Mouse (Mus musculus): Measurements from ENCODE around the gene Slc41a1. TPM values are rescaled to one million over a fixed set of nuclear protein-coding genes. Genes with fewer than 3 reads are reported as not detected.

Slc41a1 gene
- 12.3 TPM in 2 replicates for polyA plus RNA-seq (2016; fragmentation: Nextera tagmentation; extraction: Ambion mirVana)

DNA sequence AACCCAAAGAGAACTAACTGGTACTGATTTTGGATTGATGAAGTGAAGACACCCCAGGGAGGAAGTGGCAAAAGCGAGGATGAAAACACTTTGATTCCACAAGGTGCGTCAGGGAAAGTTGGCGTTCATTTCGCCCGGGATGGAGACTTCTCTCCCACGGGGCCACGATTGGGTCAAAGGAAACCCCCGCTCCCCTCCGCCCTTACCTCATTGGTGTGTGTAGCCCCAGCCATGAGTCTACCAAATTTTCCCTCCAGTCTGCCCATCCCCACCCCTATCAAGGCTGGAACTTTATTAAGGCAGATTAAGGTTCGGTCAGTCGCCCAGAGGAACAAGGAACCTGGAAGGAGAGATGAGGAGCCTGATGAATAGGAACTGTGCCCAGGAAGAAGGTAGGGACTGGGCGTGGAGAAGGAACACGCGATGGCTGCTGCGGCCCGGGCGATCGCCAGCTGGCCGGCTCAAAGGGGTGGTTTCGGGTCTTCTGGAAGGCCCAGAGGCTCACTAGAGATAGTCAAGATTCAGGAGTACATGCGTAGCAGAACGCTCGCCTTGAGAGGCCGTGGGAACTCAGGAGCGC, at the start of gene Slc41a1:
Gene Slc41a1 (plus strand): TSS at position 287 of the 580 bp plus-strand sequence.
- no peak for DNase-seq (ENCODE audit: low spot score)
- H3K36me3 ChIP-seq (replicated peaks), result peaks cover 24% of the 10 kb centered on the region
- H3K9me3 ChIP-seq, result no peaks in the 10 kb centered on the region
- 2% methylated on average over 25 of the region's 25 CpGs for WGBS
- peak within 1 kb of the TSS; percentile 95 for H3K27ac ChIP-seq (replicated peaks)
- H3K4me3 ChIP-seq, result peak within 1 kb of the TSS; percentile 86
- peaks cover 37% of the 10 kb centered on the region for H3K4me1 ChIP-seq
- peaks cover 7% of the 10 kb centered on the region; the same call in 1 of the 2 replicates for H3K27me3 ChIP-seq (replicated peaks; ENCODE audit: low read depth, poor library complexity, severe bottlenecking)

DNA sequence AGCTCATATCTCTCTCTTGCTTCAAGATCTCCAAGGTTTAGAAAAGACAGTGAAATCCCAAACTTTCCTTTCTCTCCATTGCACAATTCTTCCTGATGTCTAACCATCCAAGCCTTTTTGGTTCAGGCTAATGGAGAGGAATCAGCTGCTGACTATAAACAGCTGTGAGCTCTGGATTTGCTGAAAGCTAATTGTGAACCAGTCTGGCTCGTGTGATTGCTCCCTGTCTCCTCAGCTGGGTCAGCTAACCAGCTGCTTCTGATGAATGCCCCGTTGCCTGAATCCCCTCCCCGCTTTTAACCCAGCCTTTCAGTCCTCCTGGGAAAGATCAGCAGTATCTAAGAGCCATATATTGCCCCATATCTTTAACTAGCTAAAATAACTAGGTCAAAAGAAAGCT, 32.7 kb upstream of the Slc41a1 start:
- WGBS, result 29% methylated on average over 3 of the region's 3 CpGs
- no peak overlapping the region for H3K4me3 ChIP-seq
- H3K36me3 ChIP-seq (replicated peaks), result no peaks in the 10 kb centered on the region
- peaks cover 22% of the 10 kb centered on the region for H3K4me1 ChIP-seq
- H3K9me3 ChIP-seq, result no peaks in the 10 kb centered on the region
- H3K27me3 ChIP-seq (replicated peaks; ENCODE audit: low read depth, poor library complexity, severe bottlenecking), result peaks cover 21% of the 10 kb centered on the region
- DNase-seq (ENCODE audit: low spot score), result peak; percentile 40
- H3K27ac ChIP-seq (replicated peaks), result no peak overlapping the region

DNA sequence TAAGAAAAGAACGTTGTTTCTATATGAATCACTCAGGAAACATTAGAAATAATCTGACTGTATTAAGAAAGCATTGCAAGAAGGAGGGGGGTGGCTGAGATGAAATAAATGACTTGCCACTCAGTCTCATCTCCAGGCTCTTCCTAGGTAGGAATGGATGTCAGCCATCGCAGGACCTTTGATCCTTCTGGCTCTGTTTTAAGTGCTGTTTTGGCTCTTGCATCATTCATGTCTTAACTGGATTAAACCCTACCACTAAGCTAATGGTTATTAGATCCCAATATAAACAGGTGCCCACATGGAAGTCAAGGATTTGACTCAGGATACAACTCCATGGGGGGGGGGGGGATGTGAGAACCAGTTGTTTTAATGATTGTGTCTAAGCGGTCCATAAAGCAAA, 32.1 kb upstream of the Slc41a1 start:
- Histone ChIP-seq H3K9me3 (no peaks in the 10 kb centered on the region), H3K36me3 (replicated peaks) (no peaks in the 10 kb centered on the region), H3K4me1 (peaks cover 28% of the 10 kb centered on the region), H3K27me3 (replicated peaks; ENCODE audit: low read depth, poor library complexity, severe bottlenecking) (peaks cover 21% of the 10 kb centered on the region), H3K4me3 (no peak overlapping the region), H3K27ac (replicated peaks) (no peak overlapping the region)
- no peak for DNase-seq (ENCODE audit: low spot score)
- 83% methylated on average over 3 of the region's 3 CpGs for WGBS

DNA sequence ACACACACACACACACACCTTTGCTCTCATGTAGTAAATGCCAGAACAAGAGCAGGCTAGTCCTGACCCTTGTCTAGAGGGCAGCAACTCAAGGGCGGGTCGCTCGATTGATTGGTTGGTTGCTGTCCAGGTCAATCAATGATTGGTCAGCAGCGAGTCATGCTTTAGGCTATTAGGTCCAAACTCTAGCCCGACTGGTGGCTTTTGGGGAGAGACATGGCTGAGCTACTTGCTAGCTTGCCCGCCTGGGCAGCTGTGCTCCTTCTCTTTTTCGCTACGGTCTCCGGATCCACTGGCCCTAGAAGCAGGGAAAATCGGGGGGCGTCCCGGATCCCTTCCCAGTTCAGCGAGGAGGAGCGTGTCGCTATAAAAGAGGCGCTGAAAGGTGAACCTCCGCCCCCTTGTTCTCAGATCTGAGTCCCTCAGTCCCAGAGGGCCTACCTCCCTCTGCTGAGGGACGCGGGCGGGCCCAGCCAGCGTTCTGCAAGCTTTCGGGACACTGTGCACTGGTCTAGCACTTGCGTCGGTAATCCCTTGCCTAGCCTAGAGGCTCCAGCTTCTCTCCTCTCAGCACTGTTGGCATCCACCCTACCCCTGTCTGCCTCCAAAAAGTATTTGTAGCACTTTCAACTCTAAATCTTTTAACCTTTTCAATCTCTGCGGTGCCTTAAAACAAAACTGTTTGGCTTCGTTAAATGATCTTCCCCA, 29.9 kb upstream of the Slc41a1 start, which contains the start of gene Pm20d1:
Gene Pm20d1 (plus strand): TSS at position 180 of the 708 bp plus-strand sequence.
- Histone ChIP-seq H3K9me3 (no peaks in the 10 kb centered on the region), H3K4me1 (peaks cover 28% of the 10 kb centered on the region), H3K4me3 (peak within 1 kb of the TSS; percentile 54), H3K27me3 (replicated peaks; ENCODE audit: low read depth, poor library complexity, severe bottlenecking) (peaks cover 21% of the 10 kb centered on the region), H3K36me3 (replicated peaks) (no peaks in the 10 kb centered on the region), H3K27ac (replicated peaks) (peak within 1 kb of the TSS; percentile 57)
- DNase-seq (ENCODE audit: low spot score), result peak; percentile 60
- WGBS, result 7% methylated on average over 26 of the region's 26 CpGs

DNA sequence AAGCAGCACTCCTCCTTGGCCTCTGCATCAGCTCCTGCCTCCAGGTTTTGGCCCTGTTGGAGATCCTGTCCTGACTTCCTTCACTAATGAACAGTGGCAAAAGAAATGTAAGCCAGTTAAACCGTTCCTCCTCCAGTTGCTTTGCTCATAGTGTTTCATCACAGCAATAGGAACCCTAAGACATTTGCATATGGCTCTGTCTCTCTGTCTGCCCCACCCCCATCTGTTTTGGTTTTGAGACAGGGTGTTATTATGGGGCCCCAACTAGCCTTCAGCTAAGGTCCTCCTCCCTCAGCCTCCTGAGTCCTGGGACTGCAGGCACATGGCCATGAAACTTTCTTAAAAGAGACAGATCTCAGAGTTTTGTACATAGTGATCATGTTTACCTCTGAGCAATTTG, 27.3 kb upstream of the Slc41a1 start:
- no peaks in the 10 kb centered on the region for H3K36me3 ChIP-seq (replicated peaks)
- no peak overlapping the region for H3K27ac ChIP-seq (replicated peaks)
- DNase-seq (ENCODE audit: low spot score), result no peak
- 44% methylated on average over 1 of the region's 1 CpGs for WGBS
- H3K4me3 ChIP-seq, result no peak overlapping the region
- no peaks in the 10 kb centered on the region for H3K9me3 ChIP-seq
- peaks cover 16% of the 10 kb centered on the region for H3K4me1 ChIP-seq
- peaks cover 21% of the 10 kb centered on the region for H3K27me3 ChIP-seq (replicated peaks; ENCODE audit: low read depth, poor library complexity, severe bottlenecking)

DNA sequence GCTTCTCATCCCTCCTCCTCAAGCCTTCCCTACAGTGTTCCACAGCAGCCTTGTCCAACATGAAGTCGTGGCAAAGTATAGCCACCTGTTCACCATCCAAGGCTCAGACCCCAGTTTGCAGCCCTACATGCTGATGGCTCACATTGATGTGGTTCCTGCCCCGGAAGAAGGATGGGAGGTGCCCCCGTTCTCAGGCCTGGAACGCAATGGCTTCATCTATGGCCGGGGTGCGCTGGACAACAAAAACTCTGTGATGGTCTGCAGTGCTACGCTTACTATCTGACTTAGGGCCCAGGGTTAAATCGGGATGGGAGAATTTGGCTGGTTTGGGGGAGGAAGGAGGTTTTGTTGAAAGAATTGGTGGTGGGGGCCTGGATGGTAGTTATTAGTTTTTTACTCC, 26.2 kb upstream of the Slc41a1 start:
- Histone ChIP-seq H3K4me3 (no peak overlapping the region), H3K27ac (replicated peaks) (no peak overlapping the region), H3K4me1 (peaks cover 16% of the 10 kb centered on the region), H3K36me3 (replicated peaks) (no peaks in the 10 kb centered on the region), H3K9me3 (no peaks in the 10 kb centered on the region), H3K27me3 (replicated peaks; ENCODE audit: low read depth, poor library complexity, severe bottlenecking) (peaks cover 21% of the 10 kb centered on the region)
- DNase-seq (ENCODE audit: low spot score), result no peak
- WGBS, result 90% methylated on average over 8 of the region's 8 CpGs

DNA sequence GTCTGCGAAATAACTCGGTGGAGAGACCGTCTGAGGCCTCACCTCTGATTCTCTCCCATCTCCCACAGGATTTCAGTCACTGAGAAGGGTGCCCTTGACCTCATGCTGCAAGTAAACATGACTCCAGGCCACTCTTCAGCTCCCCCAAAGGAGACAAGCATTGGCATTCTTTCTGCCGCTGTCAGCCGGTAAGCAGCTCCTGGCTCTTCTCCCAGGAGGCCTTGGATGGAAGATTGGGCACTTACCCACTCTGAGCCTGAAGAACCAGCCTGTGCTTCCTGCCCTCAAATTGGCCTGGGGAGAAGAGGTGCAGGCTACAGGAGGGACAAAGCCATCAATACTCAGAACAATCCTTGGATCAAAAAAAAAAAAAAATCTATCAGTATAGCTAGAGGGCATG, 24.6 kb upstream of the Slc41a1 start:
- peaks cover 10% of the 10 kb centered on the region for H3K27me3 ChIP-seq (replicated peaks; ENCODE audit: low read depth, poor library complexity, severe bottlenecking)
- no peaks in the 10 kb centered on the region for H3K36me3 ChIP-seq (replicated peaks)
- H3K27ac ChIP-seq (replicated peaks), result no peak overlapping the region
- H3K4me3 ChIP-seq, result no peak overlapping the region
- H3K4me1 ChIP-seq, result peaks cover 12% of the 10 kb centered on the region
- DNase-seq (ENCODE audit: low spot score), result no peak
- WGBS, result 86% methylated on average over 5 of the region's 5 CpGs
- no peaks in the 10 kb centered on the region for H3K9me3 ChIP-seq

DNA sequence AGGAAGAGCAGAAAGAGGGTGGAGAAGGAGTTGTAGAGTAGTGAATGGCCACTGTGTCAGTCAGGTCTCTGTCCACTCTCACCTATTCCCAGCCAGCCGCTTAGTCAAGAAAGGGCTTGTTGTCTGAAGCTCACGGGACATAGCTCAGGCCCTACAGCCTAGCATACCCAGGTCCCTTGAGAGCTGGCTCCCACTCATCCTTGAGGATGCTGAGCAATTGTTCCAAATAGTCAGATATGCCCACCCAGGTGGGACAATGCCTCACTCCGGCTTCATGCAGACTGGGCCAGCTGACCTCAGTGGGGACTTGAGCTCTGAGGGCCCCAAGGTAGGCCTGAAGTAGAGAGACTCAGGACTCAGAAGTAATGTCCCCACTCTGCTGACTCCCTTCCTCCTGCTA, 23.1 kb upstream of the Slc41a1 start:
- Histone ChIP-seq H3K27ac (replicated peaks) (no peak overlapping the region), H3K36me3 (replicated peaks) (no peaks in the 10 kb centered on the region), H3K4me1 (peaks cover 10% of the 10 kb centered on the region), H3K27me3 (replicated peaks; ENCODE audit: low read depth, poor library complexity, severe bottlenecking) (no peaks in the 10 kb centered on the region), H3K9me3 (no peaks in the 10 kb centered on the region), H3K4me3 (no peak overlapping the region)
- DNase-seq (ENCODE audit: low spot score), result peak; percentile 4
- 91% methylated on average over 3 of the region's 3 CpGs for WGBS

DNA sequence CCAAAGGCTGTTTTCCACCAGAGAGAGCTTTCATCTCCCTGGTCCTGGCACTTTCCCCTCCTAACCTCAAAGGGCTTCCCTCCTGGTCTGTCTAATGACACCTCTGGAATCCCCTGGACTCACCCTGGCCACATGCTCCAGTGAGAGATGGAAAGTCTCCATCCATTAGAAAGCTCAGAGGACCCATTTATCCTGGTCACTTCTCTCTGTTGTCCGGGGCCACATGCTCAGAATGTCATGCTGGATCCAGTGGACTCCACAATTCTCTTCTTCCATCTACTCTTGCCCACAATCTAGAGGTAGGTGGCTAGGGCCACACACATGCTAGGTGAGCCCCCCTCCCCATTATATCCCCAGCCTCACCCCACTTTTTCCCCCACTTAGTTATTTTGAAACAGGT, 18.3 kb upstream of the Slc41a1 start:
- 83% methylated on average over 1 of the region's 1 CpGs for WGBS
- no peak for DNase-seq (ENCODE audit: low spot score)
- no peaks in the 10 kb centered on the region for H3K9me3 ChIP-seq
- H3K4me1 ChIP-seq, result 0 out of 2 replicates have a peak, but pooled peaks cover 9% of the 10 kb centered on the region
- no peaks in the 10 kb centered on the region for H3K27me3 ChIP-seq (replicated peaks; ENCODE audit: low read depth, poor library complexity, severe bottlenecking)
- no peak overlapping the region for H3K27ac ChIP-seq (replicated peaks)
- no peak overlapping the region for H3K4me3 ChIP-seq
- no peaks in the 10 kb centered on the region for H3K36me3 ChIP-seq (replicated peaks)

DNA sequence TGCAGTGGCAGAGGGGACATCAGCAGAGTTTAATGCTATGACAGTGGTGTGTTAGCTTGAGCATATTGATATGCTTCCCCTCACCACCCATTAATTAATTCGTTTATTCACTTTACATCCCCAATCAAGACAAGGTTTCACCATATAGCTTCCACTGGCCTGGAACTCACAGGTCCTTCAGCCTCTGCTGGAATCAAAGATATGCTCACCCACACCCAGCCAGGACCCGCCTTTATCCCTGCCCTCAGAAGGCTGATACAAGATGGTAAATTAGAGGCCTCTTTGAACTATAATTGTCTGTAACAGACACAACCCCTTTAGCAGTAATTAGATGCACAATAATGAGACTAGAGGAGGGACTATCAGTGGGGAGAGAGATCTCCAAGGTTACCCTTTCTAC, 17.6 kb upstream of the Slc41a1 start:
- H3K27me3 ChIP-seq (replicated peaks; ENCODE audit: low read depth, poor library complexity, severe bottlenecking), result no peaks in the 10 kb centered on the region
- WGBS, result 70% methylated on average over 2 of the region's 2 CpGs
- no peak for DNase-seq (ENCODE audit: low spot score)
- 0 out of 2 replicates have a peak, but pooled peaks cover 9% of the 10 kb centered on the region for H3K4me1 ChIP-seq
- H3K4me3 ChIP-seq, result no peak overlapping the region
- no peaks in the 10 kb centered on the region for H3K36me3 ChIP-seq (replicated peaks)
- no peaks in the 10 kb centered on the region for H3K9me3 ChIP-seq
- H3K27ac ChIP-seq (replicated peaks), result no peak overlapping the region

DNA sequence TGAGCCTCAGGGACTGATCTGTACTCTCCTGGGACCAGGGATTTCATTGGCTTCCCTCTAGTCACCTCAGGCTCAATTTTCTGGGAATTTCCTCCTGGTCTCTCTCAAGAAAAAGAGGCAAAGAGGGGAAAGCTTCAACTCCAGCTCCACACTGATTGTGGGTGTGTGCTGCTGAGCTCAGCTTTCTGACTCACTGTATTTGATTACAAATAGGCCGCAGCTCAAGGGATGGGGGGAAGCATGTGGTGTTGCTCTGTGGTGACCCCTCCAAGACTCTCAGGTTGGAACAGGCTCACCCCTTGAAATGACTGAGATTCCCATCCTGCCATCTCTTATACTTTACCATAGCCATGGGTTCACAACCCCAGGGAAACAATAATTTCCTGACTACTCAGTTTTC, 15.9 kb upstream of the Slc41a1 start:
- Histone ChIP-seq H3K27me3 (replicated peaks; ENCODE audit: low read depth, poor library complexity, severe bottlenecking) (no peaks in the 10 kb centered on the region), H3K4me1 (0 out of 2 replicates have a peak, but pooled peaks cover 9% of the 10 kb centered on the region), H3K36me3 (replicated peaks) (no peaks in the 10 kb centered on the region), H3K9me3 (no peaks in the 10 kb centered on the region), H3K27ac (replicated peaks) (no peak overlapping the region), H3K4me3 (no peak overlapping the region)
- DNase-seq (ENCODE audit: low spot score), result no peak
- WGBS, result 81% methylated on average over 1 of the region's 1 CpGs

DNA sequence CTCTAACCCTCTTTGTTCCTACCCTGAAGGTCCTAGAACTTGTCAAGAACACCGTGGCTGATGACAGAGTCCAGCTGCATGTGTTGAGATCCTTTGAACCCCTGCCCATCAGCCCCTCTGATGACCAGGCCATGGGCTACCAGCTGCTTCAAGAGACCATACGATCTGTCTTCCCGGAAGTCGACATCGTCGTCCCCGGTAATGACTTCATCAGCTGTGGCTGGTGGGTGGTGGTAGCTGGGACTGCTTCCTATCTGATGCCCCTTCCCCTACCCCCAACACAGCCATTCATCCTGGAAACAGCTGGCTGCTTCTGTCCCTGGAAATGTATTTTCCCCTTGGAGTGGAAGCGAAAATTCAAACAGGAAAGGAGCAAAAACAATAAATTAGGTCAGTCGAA, 15.3 kb upstream of the Slc41a1 start:
- no peaks in the 10 kb centered on the region for H3K9me3 ChIP-seq
- DNase-seq (ENCODE audit: low spot score), result no peak
- WGBS, result 86% methylated on average over 9 of the region's 9 CpGs

More for the DNA sequence above, 15.3 kb upstream of the Slc41a1 start:
- 0 out of 2 replicates have a peak, but pooled peaks cover 5% of the 10 kb centered on the region for H3K4me1 ChIP-seq
- H3K36me3 ChIP-seq (replicated peaks), result no peaks in the 10 kb centered on the region
- no peak overlapping the region for H3K4me3 ChIP-seq
- H3K27me3 ChIP-seq (replicated peaks; ENCODE audit: low read depth, poor library complexity, severe bottlenecking), result no peaks in the 10 kb centered on the region
- H3K27ac ChIP-seq (replicated peaks), result no peak overlapping the region
